Mouse (Mus musculus) liver, postnatal 0 days (tissue): Measurements from ENCODE around the gene Hps3. TPM values are rescaled to one million over a fixed set of nuclear protein-coding genes. Genes with fewer than 3 reads are reported as not detected.

Experiments
- ATAC-seq: fragments of 200-750 bp; cut with Nextera tagmentation; 2 replicates; pipeline ENCODE4 v1.8.0; 2017; ENCODE audit warnings: mild to moderate bottlenecking, moderate library complexity
- DNase-seq: peaks from one replicate; pipeline ENCODE4 v3.0.0-alpha.2; 2016
- H3K27ac ChIP-seq: fragments of 300-500 bp; sonication (generic); 2 replicates; pipeline ENCODE4 v1.5.1; 2014; ENCODE audit warnings: antibody characterized with exemption, moderate library complexity, mild to moderate bottlenecking, low read depth
- H3K27me3 ChIP-seq: fragments of 300-500 bp; sonication (generic); 2 replicates; pipeline ENCODE4 v1.6.1; 2014; ENCODE audit warnings: low read length, control low read depth, mixed read lengths; ENCODE audit not compliant: insufficient read depth
- H3K36me3 ChIP-seq: fragments of 300-500 bp; sonication (generic); replicated peaks from 2 replicates; pipeline ENCODE4 v1.6.1; 2014; ENCODE audit warnings: mild to moderate bottlenecking, control low read depth, low read length, moderate library complexity, mixed read lengths; ENCODE audit not compliant: insufficient read depth
- H3K4me1 ChIP-seq: fragments of 300-500 bp; sonication (generic); 2 replicates; pipeline ENCODE4 v1.6.1; 2014; ENCODE audit warnings: antibody characterized with exemption, mild to moderate bottlenecking, control low read depth; ENCODE audit not compliant: insufficient read depth
- H3K4me2 ChIP-seq: fragments of 300-500 bp; sonication (generic); 2 replicates; pipeline ENCODE4 v1.6.1; 2014; ENCODE audit warnings: low read depth, mild to moderate bottlenecking, low read length, moderate library complexity, mixed read lengths
- H3K4me3 ChIP-seq: fragments of 300-500 bp; sonication (generic); 2 replicates; pipeline ENCODE4 v1.5.1; 2014; ENCODE audit warnings: low read depth, low read length
- H3K9ac ChIP-seq: fragments of 300-500 bp; sonication (generic); replicated peaks from 2 replicates; pipeline ENCODE4 v1.6.1; 2014; ENCODE audit warnings: mild to moderate bottlenecking, moderate library complexity
- H3K9me3 ChIP-seq: fragments of 300-500 bp; sonication (generic); 2 replicates; pipeline ENCODE4 v1.6.1; 2016; ENCODE audit warnings: mild to moderate bottlenecking, control low read depth, low read length, mixed read lengths
- CTCF ChIP-seq: sonication (generic); IDR thresholded peaks from 2 replicates; pipeline ENCODE4 v1.5.1; 2016; ENCODE audit warnings: antibody characterized with exemption, low read depth
- EP300 ChIP-seq: IDR thresholded peaks from 2 replicates; pipeline ENCODE4 v1.6.1; 2016; ENCODE audit warnings: antibody characterized with exemption, low read depth, mild to moderate bottlenecking
- WGBS: fragments of 180-500 bp; shearing (Covaris S2); extraction: QIAGEN DNeasy Blood & Tissue Kit; methylation state at CpG from one replicate; pipeline ENCODE4 v1.1.7; 2014; ENCODE audit not compliant: insufficient replicate concordance; 5-methylcytosine and 5-hydroxymethylcytosine counted together
- polyA plus RNA-seq: library from polyadenylated mRNA; unstranded; fragments of >200 nt; fragmentation: Nextera tagmentation; extraction: Ambion mirVana; gene quantifications from 2 replicates; pipeline ENCODE4 v1.2.1, GENCODE M21; 2015

Hps3 gene
- polyA plus RNA-seq, 1 experiment from 2014 or later: 5.4 TPM

GRCm38 (mm10) chr3:20007275-20007674 lies 27.8 kb downstream of the Hps3 start:
- TF ChIP-seq EP300: no peak
- no peak for TF ChIP-seq CTCF
- DNase-seq (no peak), ATAC-seq (no peak)
- peaks cover 3% of the 10 kb centered on the region; the same call in 1 of the 2 replicates for H3K4me1 ChIP-seq
- 65% methylated on average over 4 of the region's 4 CpGs for WGBS
- H3K4me3 ChIP-seq: no peak overlapping the region
- peaks cover 26% of the 10 kb centered on the region for H3K36me3 ChIP-seq
- H3K27ac ChIP-seq: no peak overlapping the region
- H3K27me3 ChIP-seq: no peaks in the 10 kb centered on the region
- no peaks in the 10 kb centered on the region for H3K9me3 ChIP-seq
- H3K4me2 ChIP-seq: no peak overlapping the region
- no peak overlapping the region for H3K9ac ChIP-seq

GRCm38 (mm10) chr3:20005611-20006010 lies 29.5 kb downstream of the Hps3 start:
- Histone ChIP-seq H3K4me3 (no peak overlapping the region), H3K9me3 (no peaks in the 10 kb centered on the region), H3K27me3 (no peaks in the 10 kb centered on the region), H3K4me1 (peaks cover 3% of the 10 kb centered on the region; the same call in 1 of the 2 replicates), H3K4me2 (no peak overlapping the region), H3K36me3 (peaks cover 19% of the 10 kb centered on the region), H3K9ac (no peak overlapping the region), H3K27ac (no peak overlapping the region)
- ATAC-seq (no peak), DNase-seq (no peak)
- TF ChIP-seq EP300 (no peak), CTCF (no peak)
- WGBS: 57% methylated on average over 1 of the region's 1 CpGs

GRCm38 (mm10) chr3:20004422-20004821 lies 30.7 kb downstream of the Hps3 start:
- no peak for TF ChIP-seq CTCF
- TF ChIP-seq EP300: no peak
- Histone ChIP-seq H3K27me3 (no peaks in the 10 kb centered on the region), H3K4me3 (no peak overlapping the region), H3K4me2 (no peak overlapping the region), H3K9ac (no peak overlapping the region), H3K4me1 (peaks cover 3% of the 10 kb centered on the region; the same call in 1 of the 2 replicates), H3K9me3 (no peaks in the 10 kb centered on the region), H3K36me3 (peaks cover 20% of the 10 kb centered on the region), H3K27ac (no peak overlapping the region)
- peak; percentile 12; the same call in 1 of the 2 replicates for ATAC-seq
- DNase-seq: no peak
- WGBS: 63% methylated on average over 8 of the region's 8 CpGs

GRCm38 (mm10) chr3:20002786-20003185 lies 32.3 kb downstream of the Hps3 start:
- WGBS: 76% methylated on average over 5 of the region's 5 CpGs
- TF ChIP-seq EP300 (no peak), CTCF (peak; percentile 53; the same call in 1 of the 2 replicates)
- no peak overlapping the region for H3K4me3 ChIP-seq
- H3K4me2 ChIP-seq: no peak overlapping the region
- no peak overlapping the region for H3K9ac ChIP-seq
- no peak for DNase-seq
- H3K36me3 ChIP-seq: peaks cover 15% of the 10 kb centered on the region
- no peak overlapping the region for H3K27ac ChIP-seq
- ATAC-seq: no peak
- no peaks in the 10 kb centered on the region for H3K9me3 ChIP-seq
- H3K4me1 ChIP-seq: peaks cover 3% of the 10 kb centered on the region; the same call in 1 of the 2 replicates
- no peaks in the 10 kb centered on the region for H3K27me3 ChIP-seq

GRCm38 (mm10) chr3:20000806-20001205 lies 34.3 kb downstream of the Hps3 start:
- Histone ChIP-seq H3K9ac (no peak overlapping the region), H3K4me3 (no peak overlapping the region), H3K9me3 (no peaks in the 10 kb centered on the region), H3K27me3 (no peaks in the 10 kb centered on the region), H3K36me3 (peaks cover 18% of the 10 kb centered on the region), H3K4me2 (no peak overlapping the region), H3K4me1 (no peaks in the 10 kb centered on the region), H3K27ac (no peak overlapping the region)
- TF ChIP-seq EP300 (no peak), CTCF (no peak)
- DNase-seq: no peak
- ATAC-seq: no peak
- WGBS: 82% methylated on average over 4 of the region's 4 CpGs

- no peak for DNase-seq
Observed at GRCm38 (mm10) chr3:19999551-19999950, 35.6 kb downstream of the Hps3 start.

GRCm38 (mm10) chr3:19992388-19992787 lies 42.7 kb downstream of the Hps3 start:
- no peak overlapping the region for H3K4me2 ChIP-seq
- no peaks in the 10 kb centered on the region for H3K27me3 ChIP-seq
- H3K27ac ChIP-seq: no peak overlapping the region
- DNase-seq (no peak), ATAC-seq (no peak)
- WGBS: 81% methylated on average over 4 of the region's 4 CpGs
- TF ChIP-seq EP300: no peak
- TF ChIP-seq CTCF: no peak
- peaks cover 6% of the 10 kb centered on the region for H3K36me3 ChIP-seq
- H3K4me1 ChIP-seq: no peaks in the 10 kb centered on the region
- H3K9ac ChIP-seq: no peak overlapping the region
- no peaks in the 10 kb centered on the region for H3K9me3 ChIP-seq
- H3K4me3 ChIP-seq: no peak overlapping the region

More at GRCm38 (mm10) chr3:19999551-19999950, 35.6 kb downstream of the Hps3 start:
- Histone ChIP-seq H3K4me2 (no peak overlapping the region), H3K4me1 (no peaks in the 10 kb centered on the region), H3K4me3 (no peak overlapping the region), H3K27ac (no peak overlapping the region), H3K27me3 (no peaks in the 10 kb centered on the region), H3K9ac (no peak overlapping the region), H3K36me3 (peaks cover 18% of the 10 kb centered on the region), H3K9me3 (no peaks in the 10 kb centered on the region)
- no peak for ATAC-seq
- TF ChIP-seq CTCF: no peak
- TF ChIP-seq EP300: no peak
- WGBS: 80% methylated on average over 2 of the region's 2 CpGs
